Mouse (Mus musculus) layer of hippocampus, adult 8-10 months (tissue): ENCODE measurements around the gene Clasp1. TPM values are rescaled to one million over a fixed set of nuclear protein-coding genes. Genes with fewer than 3 reads are reported as not detected.

Experiments used
- DNase-seq, 2 experiments: peaks; one replicate each; pipeline ENCODE4 v3.0.0; 2022; ENCODE audit warnings: low spot score in 2 of 2
- total RNA-seq, 4 experiments: library from RNA; stranded (reverse); gene quantifications; 2 replicates each; pipeline ENCODE4 v1.2.4; 2022

Clasp1 gene
- total RNA-seq, 4 experiments from 2014 or later: 88.8 to 120 (median 111) TPM

DNA sequence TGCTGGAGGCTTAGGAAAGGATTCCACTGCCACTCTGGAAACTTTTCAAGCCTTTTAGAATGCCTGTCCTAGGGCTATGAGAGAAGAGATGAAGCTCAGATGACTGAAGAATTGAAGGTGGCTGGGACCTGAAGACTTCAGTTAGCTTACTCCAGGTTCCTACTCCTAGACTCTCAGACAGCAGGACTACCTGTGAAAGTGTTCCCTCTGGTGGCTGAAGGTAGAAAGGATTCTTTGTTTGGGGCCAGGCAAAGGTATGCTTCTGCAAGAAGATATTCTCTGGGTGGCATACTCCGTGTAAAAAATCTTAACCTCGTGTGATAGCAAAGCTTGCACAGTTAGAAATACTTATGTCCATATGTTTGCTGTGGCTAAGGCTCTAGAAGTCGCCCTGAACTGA lies 104.0 kb downstream of the Clasp1 start:
- DNase-seq: no peak

DNA sequence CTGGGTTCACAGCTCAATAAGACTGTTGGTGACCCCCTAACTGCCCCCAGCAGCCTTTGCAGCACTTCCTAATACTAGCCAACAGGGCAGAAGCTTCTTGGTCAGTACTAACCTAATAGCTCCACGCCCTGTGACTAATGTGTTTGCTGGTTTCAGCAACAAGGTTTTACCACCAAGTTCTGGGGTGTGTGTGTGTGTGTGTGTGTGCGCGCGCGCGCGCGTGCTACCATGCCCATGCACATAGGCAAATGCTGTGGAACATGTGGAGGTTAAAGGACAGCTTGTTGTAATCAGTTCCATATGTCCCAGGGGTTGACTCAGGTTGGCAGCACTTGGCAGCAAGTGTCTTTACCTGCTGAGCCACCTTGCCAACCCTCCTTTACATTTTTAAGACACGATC lies 105.7 kb downstream of the Clasp1 start:
- no peak for DNase-seq

DNA sequence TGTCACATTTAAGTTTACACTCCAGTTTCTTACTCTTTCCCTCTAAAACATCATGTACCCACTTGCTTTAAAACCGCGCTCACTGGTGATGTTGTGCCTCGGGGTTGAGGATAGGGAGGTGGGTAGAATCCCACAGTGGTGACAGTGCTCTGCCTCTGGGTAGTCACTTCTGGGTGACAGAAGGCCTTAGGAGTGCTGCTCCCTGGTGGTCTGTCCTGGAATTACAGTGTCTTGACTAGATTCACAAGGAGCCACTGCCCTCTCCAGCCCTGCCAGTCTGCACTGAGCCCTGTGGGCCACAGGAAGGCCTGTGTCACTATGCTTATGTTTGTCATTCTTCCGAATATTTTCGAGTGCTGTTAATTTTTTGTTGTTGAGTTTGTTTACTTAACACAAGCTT lies 109.5 kb downstream of the Clasp1 start:
- peak in 1 of 2 experiments; percentile 82 for DNase-seq

DNA sequence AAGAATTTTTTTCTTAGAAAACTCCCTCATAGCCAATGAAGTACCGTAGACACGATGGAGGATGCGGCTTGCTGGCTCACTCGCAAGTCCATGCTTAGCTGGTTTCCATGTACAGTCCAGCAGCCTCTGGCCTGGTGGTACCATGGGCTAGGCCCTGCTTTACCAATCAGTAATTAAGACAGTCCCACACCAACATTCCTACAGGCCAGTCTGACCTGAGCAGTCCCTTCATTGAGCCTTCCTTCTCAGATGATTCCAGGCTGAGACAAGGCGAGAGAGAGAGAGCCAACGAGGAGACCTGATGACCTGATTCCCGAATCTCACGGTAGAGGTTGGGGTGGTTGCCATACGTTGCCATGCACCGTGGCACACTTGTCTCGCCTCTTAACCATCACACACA lies 111.7 kb downstream of the Clasp1 start:
- DNase-seq: no peak

DNA sequence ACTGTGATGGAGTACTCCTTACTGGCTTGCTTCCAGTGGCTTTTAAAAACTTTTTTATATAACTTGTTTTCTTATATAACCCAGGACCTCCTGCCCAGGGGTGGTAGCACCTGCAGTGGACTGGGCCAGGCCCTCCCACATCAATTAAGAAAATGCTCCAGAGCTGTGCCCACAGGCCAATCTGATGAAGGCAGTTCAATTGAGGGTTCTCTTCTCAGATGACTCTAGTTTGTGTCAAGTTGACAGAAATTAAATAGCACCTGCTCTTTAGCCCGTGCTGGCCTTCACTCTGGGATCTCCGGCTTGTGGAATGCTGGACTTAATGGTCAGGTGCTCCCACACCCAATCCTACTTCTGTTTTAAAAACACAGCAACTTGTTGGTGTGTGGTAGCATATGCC lies 112.8 kb downstream of the Clasp1 start:
- no peak for DNase-seq

DNA sequence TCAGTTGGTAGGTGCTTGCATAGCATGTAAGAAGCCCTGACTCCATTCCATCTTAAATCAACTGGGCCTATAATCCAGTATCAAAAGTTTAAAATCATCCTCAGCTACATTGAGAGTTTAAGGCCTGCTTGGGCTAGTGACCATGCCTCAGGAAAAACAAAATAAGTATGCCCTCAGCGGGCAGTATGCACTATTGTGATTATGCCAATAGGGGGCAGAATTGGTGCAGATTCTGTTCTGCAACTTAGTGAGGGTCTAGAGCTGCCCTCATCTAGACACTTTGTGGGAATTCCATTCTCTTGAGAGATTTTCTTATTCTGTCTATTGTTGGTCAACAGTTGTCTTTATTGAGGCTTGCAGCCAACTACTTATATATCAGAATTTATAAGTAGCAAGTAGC lies 116.9 kb downstream of the Clasp1 start:
- no peak for DNase-seq

DNA sequence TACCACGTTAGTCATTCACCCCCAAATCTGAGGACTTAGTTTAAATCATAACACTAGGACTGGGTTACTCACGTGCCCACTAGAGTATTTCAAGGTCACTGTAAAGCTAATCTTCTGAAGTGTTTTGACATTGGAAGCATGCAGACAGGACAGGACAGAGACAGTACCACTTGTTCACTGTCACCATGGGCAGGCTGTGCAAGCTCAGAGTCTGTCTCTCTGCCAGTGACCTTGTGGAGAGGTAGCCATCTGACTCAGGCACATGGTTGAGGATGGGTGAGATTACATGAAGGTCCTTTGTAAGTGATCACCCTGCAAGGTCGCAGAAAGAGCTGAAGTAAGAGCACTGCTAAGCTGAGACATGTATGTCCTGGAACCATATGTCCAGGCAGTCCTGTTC lies 122.1 kb downstream of the Clasp1 start:
- no peak for DNase-seq

DNA sequence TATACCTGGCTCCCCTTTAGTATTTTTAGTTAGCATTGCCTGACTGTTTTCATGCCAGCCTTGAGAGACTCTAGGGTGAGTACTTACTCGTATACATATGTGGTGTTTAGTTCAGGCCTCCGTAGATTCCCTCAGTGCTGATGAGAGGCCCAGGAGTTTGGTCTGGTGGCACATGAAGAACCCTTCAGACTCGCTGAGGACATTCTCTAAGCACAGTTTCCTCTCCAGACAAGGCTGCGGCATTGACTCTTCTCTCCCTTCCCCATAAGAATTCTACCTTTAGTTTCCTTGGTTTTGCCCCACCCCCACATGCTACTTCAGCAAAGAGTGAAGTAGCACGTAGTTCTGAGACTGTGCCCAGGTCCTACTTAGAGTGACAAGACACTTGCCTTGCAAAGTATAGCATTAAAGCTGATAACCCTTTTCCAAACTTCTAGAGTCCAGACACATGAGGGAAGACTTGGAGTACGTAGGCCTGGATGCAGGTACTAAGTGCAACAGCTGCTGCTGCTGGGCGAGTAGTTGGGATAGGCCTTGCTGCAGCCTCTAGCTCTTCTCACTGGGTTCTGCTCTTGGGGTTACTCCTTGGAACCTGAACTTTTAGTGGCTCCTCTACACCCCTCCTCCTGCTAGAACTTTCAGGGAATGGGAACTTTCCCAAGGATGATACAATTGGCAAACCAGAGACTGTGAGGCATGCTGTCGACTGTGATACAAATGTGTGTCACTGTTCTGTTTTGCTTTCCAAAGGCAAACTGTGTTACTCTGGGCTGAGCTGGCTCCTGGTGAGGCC lies 123.1 kb downstream of the Clasp1 start:
- DNase-seq: no peak

DNA sequence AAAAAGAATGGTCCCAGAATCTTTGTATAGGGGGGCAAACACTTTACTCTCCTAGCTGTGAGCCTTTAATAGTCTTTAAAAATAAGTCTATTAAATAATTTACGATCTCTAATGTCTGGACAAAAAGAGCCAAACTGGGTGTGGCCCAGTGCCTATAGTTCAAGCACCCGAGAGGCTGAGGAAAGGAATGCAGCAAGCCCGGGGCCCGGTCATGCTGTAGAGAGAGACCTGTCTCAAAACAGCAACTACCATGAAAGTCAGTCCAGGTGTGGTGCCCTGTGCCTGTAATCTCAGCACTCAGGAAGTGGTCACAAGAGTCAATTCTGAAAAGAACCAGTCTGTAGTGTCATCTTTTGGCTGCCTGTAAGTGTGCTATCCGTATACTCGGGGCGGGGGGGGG lies 127.4 kb downstream of the Clasp1 start:
- no peak for DNase-seq

DNA sequence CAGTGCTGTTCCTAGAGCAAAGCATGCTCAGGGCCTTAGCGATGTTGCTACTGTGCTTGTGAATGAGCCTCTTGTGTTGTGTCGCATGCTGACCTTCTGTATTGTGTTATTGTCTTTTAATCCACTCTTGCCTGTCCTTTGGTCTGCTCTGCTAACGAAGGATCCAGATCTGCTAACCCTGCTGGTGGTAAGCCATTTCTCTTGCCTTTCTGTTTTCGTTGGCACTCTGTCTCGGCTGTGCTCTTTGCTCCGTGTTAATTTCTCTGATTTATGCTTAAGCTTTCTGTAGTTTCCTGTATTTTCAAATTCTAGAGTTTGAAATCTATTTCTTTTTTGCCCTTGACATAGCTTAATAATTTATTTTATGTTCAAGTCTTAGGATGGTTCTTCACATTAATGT lies 134.3 kb downstream of the Clasp1 start:
- DNase-seq: no peak

DNA sequence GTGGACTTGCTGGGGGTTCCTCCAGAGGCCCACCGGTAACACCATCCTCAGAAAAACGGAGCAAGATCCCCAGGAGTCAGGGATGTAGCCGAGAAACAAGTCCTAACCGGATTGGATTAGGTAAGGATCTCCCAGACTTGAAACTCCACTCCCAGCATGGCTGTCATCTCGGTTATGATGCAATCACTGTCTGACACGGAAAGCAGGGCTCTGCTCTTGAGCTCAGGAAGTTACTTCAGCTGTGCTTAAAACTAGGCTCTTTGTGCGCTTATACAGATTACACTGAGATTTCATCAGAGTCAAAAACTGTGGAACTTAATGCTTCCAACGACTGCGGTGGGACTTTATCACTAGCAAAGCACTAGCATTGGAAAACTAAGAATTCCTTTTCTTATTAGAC lies 136.5 kb downstream of the Clasp1 start:
- DNase-seq: no peak

DNA sequence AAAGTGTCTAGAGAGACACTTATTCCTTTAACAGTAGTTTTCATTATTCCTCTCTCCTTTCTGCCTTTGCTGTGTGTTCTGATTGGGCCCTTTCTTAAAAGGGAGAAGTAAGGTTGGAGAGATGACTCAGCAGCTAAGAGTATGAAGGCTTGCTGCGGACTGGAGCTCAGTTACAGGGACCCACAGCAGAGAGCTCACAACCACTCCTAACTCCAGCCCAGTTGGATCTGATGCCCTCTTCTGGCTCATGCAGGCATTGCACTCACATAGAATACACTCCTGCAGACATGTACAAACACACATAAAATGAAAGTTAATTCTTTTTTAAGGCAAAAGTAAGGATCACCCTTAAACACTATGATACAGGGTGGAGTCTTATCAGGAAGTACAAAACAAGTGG lies 140.4 kb downstream of the Clasp1 start:
- DNase-seq: no peak

DNA sequence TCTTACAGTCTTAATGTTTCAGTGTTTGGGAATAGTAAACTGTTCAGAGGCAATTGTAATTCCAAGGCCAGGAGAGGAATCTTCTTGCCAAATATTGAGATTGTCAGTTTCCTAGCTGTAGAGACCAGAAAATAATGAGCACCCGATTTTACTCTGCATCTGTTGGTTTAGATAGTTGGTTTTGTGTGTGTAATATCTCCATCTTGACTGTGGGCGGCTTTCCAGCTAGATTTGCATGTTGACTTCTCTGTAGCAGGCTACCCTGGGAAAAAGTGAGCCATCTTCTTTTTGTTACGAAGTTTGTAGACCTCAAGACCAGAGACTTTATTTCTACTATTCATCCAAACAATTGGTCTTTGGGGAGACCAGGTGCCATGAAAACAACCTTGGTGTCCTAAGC lies 142.4 kb downstream of the Clasp1 start:
- DNase-seq: peak; percentile 38 to 39

DNA sequence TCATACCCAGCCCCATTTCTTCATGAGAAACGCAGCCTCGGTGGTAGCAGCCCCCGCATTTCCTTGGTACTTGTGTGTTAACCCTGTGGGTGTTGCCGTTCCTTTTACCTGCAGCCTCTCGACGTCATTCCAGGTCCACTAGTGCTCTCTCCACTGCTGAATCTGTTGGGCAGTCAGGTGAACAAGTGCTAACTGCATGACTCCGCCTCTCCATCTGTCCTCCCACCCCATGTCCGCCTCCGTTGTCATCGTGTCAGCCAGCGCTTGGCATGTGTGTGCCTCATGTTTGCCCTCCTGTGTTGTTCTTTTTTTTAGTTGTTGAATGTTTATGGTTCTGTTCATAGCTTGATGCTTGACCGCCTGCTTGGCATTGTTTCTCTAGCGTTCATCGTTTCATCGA lies 147.2 kb downstream of the Clasp1 start:
- no peak for DNase-seq

DNA sequence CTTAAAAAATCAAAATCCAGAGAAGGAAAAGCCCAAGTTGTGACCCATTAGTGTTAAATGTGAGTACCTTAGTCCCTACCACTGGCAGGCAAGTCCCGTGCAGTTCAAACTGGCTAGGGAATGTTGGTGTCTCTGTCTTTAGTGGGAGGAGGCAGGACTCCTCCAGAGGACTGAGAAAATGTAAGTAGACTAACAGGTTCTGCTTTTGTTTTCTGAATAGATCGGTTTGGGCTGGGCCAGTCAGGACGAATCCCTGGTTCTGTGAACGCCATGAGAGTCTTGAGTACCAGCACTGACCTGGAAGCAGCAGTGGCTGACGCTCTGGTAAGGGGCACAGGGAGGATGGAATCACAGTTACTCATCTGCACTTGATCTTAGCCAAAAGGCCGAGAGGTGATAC lies 150.2 kb downstream of the Clasp1 start:
- no peak for DNase-seq

DNA sequence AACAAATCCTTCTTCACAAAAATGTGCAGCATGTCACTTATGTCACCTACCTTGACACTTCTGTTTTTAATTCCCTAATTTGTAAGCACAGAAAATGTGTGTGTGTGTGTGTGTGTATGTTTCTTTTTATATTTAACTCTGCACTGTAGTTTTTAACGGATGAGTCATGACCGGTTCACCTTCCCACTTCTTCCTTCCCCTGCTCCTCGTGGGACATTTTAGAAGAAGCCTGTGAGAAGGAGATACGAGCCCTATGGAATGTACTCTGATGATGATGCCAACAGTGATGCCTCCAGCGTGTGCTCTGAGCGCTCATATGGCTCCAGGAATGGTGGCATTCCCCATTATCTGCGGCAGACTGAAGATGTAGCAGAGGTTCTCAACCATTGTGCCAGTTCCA lies 154.0 kb downstream of the Clasp1 start:
- DNase-seq: no peak

DNA sequence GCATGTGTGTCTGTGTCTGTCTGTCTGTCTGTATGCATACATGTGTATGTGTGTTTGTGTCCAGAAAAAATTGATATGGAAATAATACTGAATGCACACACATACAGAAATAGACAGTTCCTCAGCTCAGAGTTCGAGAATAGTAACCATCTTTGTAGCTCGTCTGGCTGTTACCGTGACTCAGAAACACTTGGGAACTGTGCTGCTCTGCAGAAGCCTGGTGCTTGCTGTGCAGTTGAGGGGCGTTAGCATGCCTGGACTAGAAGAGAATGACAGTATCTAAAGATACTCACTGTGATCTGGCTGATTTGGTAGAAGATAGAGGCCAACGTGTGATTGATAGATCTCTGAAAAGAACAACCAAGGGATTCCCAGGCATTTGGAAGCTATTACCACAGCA lies 159.9 kb downstream of the Clasp1 start:
- DNase-seq: no peak

DNA sequence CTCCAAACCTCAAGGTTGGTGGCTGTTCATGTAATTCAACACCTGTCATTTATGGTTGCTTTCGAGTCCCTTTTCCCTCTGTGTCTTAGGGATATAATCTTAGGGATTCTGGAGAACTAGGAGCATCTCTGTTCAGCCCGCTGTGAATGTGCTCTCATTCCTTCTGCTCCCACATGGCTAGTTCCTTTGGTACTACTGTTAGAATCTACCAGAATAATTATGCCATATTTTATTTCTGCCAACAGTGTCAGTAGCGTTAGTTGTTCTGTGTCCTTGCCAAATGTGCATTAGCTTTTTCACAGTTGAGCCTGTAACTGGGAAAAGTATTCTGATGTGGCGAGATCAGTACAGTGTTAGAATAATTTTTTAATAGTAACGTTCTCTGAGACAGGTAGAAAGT lies 162.3 kb downstream of the Clasp1 start:
- DNase-seq: no peak

DNA sequence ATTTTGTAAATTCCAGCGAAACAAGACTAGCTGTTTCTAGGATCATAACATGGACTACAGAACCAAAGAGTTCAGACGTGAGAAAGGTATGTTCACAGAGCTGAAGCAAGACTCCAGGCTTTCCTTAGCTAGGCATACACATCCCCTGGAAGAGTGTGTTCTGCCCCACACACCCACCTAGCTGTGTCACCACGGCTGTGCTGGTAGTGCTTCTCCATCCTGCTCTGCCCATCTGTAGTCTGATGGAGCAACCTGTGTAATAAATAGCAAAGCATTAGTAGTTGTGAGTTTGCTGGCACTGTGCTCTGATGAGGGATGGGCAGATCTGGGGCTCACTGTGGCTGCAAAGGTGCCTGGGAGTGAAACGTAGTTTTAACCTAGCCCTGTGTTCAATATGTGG lies 163.2 kb downstream of the Clasp1 start:
- peak in 1 of 2 experiments; percentile 23 for DNase-seq

DNA sequence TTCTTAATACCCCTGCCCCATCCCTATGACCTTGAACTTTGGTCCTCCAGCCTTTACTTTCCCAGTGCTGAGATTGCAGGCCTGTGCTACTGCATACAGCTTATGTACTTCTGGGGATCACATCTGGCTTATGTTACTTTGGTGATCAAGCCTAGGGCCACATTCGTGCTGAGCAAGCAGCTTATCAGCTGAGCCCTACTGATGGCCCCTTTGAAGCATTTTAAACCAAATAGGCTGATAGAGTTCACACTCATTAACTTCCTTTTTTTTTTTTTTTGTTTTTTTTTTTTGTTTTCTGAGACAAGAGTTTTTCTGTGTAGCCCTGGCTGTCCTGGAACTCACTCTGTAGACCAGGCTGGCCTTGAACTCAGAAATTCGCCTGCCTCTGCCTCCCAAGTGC lies 164.2 kb downstream of the Clasp1 start:
- DNase-seq: no peak

DNA sequence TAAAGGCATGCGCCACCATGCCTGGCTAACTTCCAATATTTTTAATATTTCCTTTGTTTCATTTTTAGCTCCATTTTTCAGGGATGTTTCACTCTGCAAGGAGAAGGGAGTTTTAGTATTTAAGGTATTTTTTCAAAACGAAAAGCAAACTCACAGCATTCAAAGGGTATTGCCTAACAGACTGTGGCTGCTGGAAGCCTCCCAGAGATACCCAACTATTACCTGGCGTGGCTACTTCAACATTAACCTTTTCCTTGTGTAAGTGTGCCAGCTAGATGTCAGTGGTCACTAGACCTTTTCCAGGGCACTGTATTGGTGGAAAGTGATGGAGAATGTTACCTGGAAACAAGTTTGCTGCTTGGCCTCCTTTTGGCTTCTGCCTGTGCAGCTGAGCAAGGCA lies 164.6 kb downstream of the Clasp1 start:
- no peak for DNase-seq

DNA sequence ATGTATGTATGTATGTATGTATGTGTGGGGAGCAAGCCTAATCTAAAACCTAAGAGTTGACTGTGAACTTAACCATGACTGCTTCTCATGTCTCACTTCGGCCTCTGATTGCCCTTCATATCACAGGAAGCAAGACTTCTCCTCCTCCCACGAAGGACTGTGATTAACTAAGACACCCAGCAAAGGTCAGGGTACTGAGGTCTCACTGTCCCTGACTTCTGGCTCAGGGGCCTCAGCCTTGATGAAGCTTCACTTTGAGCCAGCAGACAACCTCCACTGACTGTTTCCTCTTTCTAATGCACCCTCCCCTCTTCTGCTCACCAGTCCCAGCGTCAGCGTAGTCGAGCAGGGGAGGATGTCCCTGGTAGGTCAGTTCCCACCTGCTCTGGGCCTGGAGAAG lies 166.1 kb downstream of the Clasp1 start:
- DNase-seq: no peak

DNA sequence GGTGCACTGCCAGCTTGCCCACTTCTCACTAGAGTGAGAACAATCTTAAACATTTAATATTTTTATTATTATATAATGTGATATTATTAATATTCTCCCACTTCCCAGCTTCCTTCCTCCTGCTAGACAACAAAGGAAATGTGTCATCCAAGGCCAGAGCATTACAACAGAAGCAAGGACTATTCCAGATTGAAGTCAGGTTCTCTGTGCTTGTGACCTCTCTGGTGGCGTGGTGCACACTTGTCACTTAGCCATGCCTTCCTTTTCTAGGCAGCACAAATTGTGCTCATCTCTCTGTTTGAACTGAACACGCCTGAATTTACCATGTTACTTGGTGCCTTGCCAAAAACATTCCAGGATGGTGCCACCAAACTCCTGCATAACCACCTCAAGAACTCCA lies 170.9 kb downstream of the Clasp1 start:
- DNase-seq: no peak

DNA sequence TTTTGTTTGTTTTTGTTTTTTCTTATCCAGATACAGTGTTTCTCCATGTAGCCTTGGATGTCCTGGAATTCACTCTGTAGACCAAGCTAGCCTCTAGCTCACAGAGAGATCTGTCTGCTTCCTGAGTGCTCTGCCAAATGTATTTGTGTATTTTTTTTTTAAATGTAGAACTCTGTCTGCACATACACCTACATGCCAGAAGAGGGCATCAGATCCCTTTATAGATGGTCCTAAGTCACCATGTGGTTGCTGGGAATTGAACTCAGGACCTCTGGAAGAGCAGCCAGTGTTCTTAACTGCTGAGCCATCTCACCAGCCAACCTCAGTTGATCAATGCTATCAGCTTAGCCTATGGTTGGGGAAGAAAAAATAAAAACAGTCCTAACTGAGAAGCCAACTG lies 175.7 kb downstream of the Clasp1 start:
- no peak for DNase-seq
